Mouse (Mus musculus) kidney, adult 2 months (tissue): ENCODE measurements at regions not wholly inside any gene's neighbourhood (a gene's known extent, or its start where the extent isn't known, plus 50 kb on each side); places are given as distances from the start of the nearest gene placed in this dataset.

Source experiments
- CTCF ChIP-seq: fragments of 200-500 bp; conservative IDR thresholded peaks from 2 replicates; pipeline ENCODE4 v1.5.1; 2011; ENCODE audit warnings: low read depth, mild to moderate bottlenecking, control low read depth, low read length, moderate library complexity, mixed read lengths; ENCODE audit not compliant: insufficient read depth, insufficient read length
- POLR2A ChIP-seq: fragments of 200-500 bp; IDR thresholded peaks from one replicate; pipeline ENCODE4 v1.6.1; 2011; ENCODE audit warnings: low read depth, low read length, control low read depth

DNA sequence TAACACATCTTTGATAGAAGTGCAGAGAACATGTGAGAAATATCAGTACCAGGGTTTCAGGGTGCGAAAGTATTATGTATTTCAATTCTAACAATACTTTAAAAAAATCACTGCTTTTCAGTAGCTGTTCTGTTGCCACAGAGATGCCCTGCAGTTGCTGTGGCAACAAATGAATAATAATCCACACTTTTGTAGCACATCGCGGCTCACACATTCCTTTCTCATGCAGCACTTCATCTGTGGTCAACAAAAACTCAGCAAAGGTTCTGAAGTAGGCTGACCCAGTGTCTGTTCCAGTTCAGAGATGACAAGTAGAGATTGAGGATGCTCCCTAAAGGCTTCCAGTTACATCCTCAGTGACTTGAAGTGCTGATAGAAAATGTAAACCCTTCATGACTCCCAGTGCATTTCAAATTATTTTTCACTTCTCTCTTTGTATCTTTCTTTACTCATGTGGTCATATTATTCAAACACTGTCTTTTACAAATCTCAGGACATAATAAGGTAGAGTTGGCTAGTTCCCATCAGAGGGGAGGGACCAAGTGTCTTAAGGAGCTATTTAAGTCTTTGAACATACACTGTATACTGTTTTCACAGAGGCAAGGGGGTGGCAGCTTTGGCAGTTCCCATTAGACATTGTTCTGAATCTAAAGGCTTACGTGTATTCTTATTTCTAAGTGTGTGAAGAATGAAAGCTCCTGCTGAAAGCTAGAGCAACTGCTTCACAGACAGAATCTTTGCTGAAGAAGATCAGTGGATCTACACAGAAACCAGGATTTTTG is 460.6 kb upstream of the Slit2 start:
- TF ChIP-seq CTCF: no peak
- TF ChIP-seq POLR2A: no peak
